Mouse (Mus musculus) E14TG2a.4 (cell line): ENCODE results near the gene Dach1.

ENCODE experiments used
- H3K27me3 ChIP-seq: 2 replicates; pipeline ENCODE4 v1.6.1; 2014; ENCODE audit warnings: low read length, control low read depth; ENCODE audit not compliant: insufficient read depth
- H3K36me3 ChIP-seq: 2 replicates; pipeline ENCODE4 v1.6.1; 2014; ENCODE audit warnings: low read length, control low read depth; ENCODE audit not compliant: insufficient read depth
- H3K4me1 ChIP-seq: replicated peaks from 2 replicates; pipeline ENCODE4 v1.6.1; 2014; ENCODE audit warnings: low read depth, low read length, control low read depth
- H3K4me3 ChIP-seq: replicated peaks from 2 replicates; pipeline ENCODE4 v1.5.1; 2014; ENCODE audit warnings: mild to moderate bottlenecking, low read length
- H3K9me3 ChIP-seq: 2 replicates; pipeline ENCODE4 v1.6.1; 2014; ENCODE audit warnings: low read length, control low read depth
- CTCF ChIP-seq: conservative IDR thresholded peaks from 2 replicates; pipeline ENCODE4 v1.5.1; 2014; ENCODE audit warnings: low read length
- NANOG ChIP-seq: IDR thresholded peaks from 2 replicates; pipeline ENCODE4 v1.6.1; 2014; ENCODE audit warnings: borderline replicate concordance, low read length, mixed read lengths
- POU5F1 ChIP-seq: IDR thresholded peaks from 2 replicates; pipeline ENCODE4 v1.6.1; 2014; ENCODE audit warnings: low read length, borderline replicate concordance

Dach1 gene

GRCm38 (mm10) chr14:98072647-98073420 lies 96.7 kb downstream of the Dach1 start:
- Histone ChIP-seq H3K4me3 (no peak overlapping the region), H3K4me1 (peaks cover 15% of the 10 kb centered on the region; the same call in 1 of the 2 replicates), H3K36me3 (no peaks in the 10 kb centered on the region), H3K9me3 (no peaks in the 10 kb centered on the region), H3K27me3 (no peaks in the 10 kb centered on the region)
- TF ChIP-seq NANOG (no peak), CTCF (no peak), POU5F1 (no peak)

GRCm38 (mm10) chr14:98071877-98072276 lies 97.7 kb downstream of the Dach1 start:
- no peak for TF ChIP-seq POU5F1
- no peak for TF ChIP-seq NANOG
- no peak for TF ChIP-seq CTCF
- H3K27me3 ChIP-seq: no peaks in the 10 kb centered on the region
- no peaks in the 10 kb centered on the region for H3K9me3 ChIP-seq
- peaks cover 15% of the 10 kb centered on the region; the same call in 1 of the 2 replicates for H3K4me1 ChIP-seq
- no peaks in the 10 kb centered on the region for H3K36me3 ChIP-seq
- no peak overlapping the region for H3K4me3 ChIP-seq

- no peak for TF ChIP-seq CTCF
- TF ChIP-seq NANOG: no peak
- TF ChIP-seq POU5F1: no peak
- no peak overlapping the region for H3K4me3 ChIP-seq
- 0 out of 2 replicates have a peak, but pooled peaks cover 4% of the 10 kb centered on the region for H3K4me1 ChIP-seq
Observed at GRCm38 (mm10) chr14:98067273-98067905, 102.2 kb downstream of the Dach1 start.

GRCm38 (mm10) chr14:98064190-98064589 lies 105.4 kb downstream of the Dach1 start:
- no peaks in the 10 kb centered on the region for H3K36me3 ChIP-seq
- H3K27me3 ChIP-seq: no peaks in the 10 kb centered on the region
- H3K4me3 ChIP-seq: no peak overlapping the region
- no peaks in the 10 kb centered on the region for H3K9me3 ChIP-seq
- no peak for TF ChIP-seq POU5F1
- no peak for TF ChIP-seq CTCF
- no peak for TF ChIP-seq NANOG
- H3K4me1 ChIP-seq: no peaks in the 10 kb centered on the region

More at GRCm38 (mm10) chr14:98067273-98067905, 102.2 kb downstream of the Dach1 start:
- Histone ChIP-seq H3K36me3 (no peaks in the 10 kb centered on the region), H3K9me3 (no peaks in the 10 kb centered on the region), H3K27me3 (no peaks in the 10 kb centered on the region)

- H3K4me3 ChIP-seq: no peak overlapping the region
- no peaks in the 10 kb centered on the region for H3K27me3 ChIP-seq
- no peaks in the 10 kb centered on the region for H3K36me3 ChIP-seq
- TF ChIP-seq CTCF: no peak
- no peak for TF ChIP-seq POU5F1
- no peak for TF ChIP-seq NANOG
- no peaks in the 10 kb centered on the region for H3K9me3 ChIP-seq
- H3K4me1 ChIP-seq: no peaks in the 10 kb centered on the region
Observed at GRCm38 (mm10) chr14:98049329-98049728, 120.2 kb downstream of the Dach1 start.

- no peaks in the 10 kb centered on the region for H3K4me1 ChIP-seq
- H3K9me3 ChIP-seq: no peaks in the 10 kb centered on the region
- no peaks in the 10 kb centered on the region for H3K27me3 ChIP-seq
- no peak overlapping the region for H3K4me3 ChIP-seq
- TF ChIP-seq NANOG: peak; percentile 40; the same call in 1 of the 2 replicates
- no peak for TF ChIP-seq POU5F1
- no peaks in the 10 kb centered on the region for H3K36me3 ChIP-seq
Observed at GRCm38 (mm10) chr14:98048403-98048802, 121.2 kb downstream of the Dach1 start.

GRCm38 (mm10) chr14:98047670-98048069 lies 121.9 kb downstream of the Dach1 start:
- Histone ChIP-seq H3K36me3 (no peaks in the 10 kb centered on the region), H3K4me3 (no peak overlapping the region), H3K4me1 (no peaks in the 10 kb centered on the region), H3K9me3 (no peaks in the 10 kb centered on the region), H3K27me3 (no peaks in the 10 kb centered on the region)
- TF ChIP-seq CTCF (no peak), POU5F1 (no peak), NANOG (no peak)

GRCm38 (mm10) chr14:98046960-98047359 lies 122.6 kb downstream of the Dach1 start:
- H3K4me1 ChIP-seq: no peaks in the 10 kb centered on the region
- TF ChIP-seq POU5F1 (no peak), NANOG (no peak), CTCF (no peak)
- H3K4me3 ChIP-seq: no peak overlapping the region
- H3K9me3 ChIP-seq: no peaks in the 10 kb centered on the region
- no peaks in the 10 kb centered on the region for H3K36me3 ChIP-seq
- no peaks in the 10 kb centered on the region for H3K27me3 ChIP-seq
